Mouse (Mus musculus): ENCODE results near the gene Ndufs5. TPM values are rescaled to one million over a fixed set of nuclear protein-coding genes. Genes with fewer than 3 reads are reported as not detected.

Gene Ndufs5
- polyA plus RNA-seq (2016; fragmentation: Nextera tagmentation; extraction: Ambion mirVana), result 377 and 387 TPM in 2 replicates

DNA sequence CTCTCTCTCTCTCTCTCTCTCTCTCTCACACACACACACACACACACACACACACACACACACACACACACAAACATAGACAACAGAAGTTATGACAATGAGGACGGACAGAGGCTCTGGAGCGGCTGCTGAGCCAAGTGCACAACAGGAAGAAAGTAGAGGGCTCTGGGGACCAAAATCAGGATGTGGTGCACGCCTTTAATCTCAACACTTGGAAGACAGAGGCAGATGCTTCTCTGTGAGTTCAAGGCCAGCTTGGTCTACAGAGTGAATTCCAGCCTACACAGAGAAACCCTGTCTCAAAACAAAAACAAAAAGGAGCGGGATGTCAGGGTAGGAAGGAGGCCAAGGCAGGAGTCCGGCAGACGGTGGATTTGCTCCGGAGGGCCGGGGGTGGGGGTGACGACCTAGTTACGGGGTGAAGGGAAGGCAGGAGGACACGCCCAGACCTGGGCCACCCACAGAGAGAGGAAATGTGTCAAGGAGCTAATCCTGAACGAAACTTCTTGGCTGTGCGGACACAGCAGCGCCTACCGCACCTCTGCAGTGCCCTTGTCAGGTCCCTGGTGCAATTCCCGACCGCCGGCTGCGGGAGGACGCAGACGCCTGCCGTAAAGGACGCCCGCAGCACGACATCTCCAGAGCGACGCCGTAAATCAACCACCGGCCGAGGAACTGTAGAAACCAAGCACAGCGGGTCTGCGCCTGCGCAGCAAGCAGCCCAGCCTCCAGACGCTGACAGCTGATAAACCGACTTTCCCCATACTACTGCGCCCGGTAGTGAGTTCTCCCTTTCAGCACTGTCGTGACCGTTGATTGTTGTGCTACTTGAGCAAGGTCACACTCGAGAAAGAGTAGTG, at the start of gene Ndufs5:
TSS of gene Ndufs5 (minus strand) at position 629 of the 860 bp plus-strand sequence.
- Histone ChIP-seq H3K27ac (no peak within 1 kb of the TSS), H3K4me3 (peak within 1 kb of the TSS; percentile 79), H3K27me3 (replicated peaks) (no peaks in the 10 kb centered on the region), H3K36me3 (peaks cover 15% of the 10 kb centered on the region), H3K9ac (peak within 1 kb of the TSS; percentile 86), H3K4me1 (peaks cover 7% of the 10 kb centered on the region), H3K9me3 (no peaks in the 10 kb centered on the region), H3K4me2 (replicated peaks) (peak within 1 kb of the TSS; percentile 83)
- ATAC-seq (ENCODE audit: low FRiP score, low read depth), result peak; percentile 98
- under 1% methylated on average over 40 of the region's 40 CpGs for WGBS

DNA sequence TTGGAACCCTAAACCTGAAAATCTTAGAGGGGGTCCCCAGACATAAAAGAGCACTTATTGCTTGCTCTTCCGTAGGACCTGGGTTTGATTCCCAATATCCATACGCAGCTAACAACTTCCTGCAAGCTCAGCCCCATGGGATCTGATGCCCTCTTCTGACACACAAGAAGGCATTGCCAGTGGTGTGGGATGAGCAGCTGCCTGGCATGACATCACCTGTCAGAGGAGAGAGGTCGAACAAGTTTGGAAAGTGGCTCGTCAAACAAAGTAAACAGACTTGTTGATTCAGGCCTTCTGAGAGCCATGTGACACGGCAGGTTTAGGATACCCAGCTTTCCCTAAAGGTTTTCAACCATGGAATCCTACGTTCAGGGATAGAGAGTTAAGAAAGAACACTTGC, 47.1 kb upstream of the Ndufs5 start:
- Histone ChIP-seq H3K4me2 (replicated peaks) (no peak overlapping the region), H3K4me1 (no peaks in the 10 kb centered on the region), H3K9me3 (no peaks in the 10 kb centered on the region), H3K9ac (no peak overlapping the region), H3K27me3 (replicated peaks) (no peaks in the 10 kb centered on the region), H3K36me3 (no peaks in the 10 kb centered on the region), H3K4me3 (no peak overlapping the region), H3K27ac (no peak overlapping the region)
- no peak for ATAC-seq (ENCODE audit: low FRiP score, low read depth)
- 83% methylated on average over 6 of the region's 6 CpGs for WGBS

DNA sequence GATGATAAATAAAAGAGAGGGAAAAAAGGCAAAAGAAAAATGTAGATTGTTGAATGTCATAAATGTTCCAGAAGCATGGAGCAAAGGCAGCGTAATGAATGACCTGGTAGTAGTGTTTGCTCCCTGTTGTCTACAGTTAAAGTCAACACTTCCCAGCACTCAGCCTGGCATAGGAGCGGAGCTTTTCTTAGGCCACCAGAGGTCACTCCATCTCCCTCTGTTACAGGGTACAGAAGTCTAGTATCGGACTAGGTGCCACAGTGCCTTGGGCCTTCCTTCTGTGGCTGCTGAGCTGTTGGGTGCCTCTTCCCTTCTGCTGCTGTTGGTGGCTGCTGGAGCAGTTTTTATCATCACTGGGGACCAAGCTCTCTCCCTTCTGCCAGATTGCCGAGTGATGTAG, 40.3 kb upstream of the Ndufs5 start:
- Histone ChIP-seq H3K9ac (no peak overlapping the region), H3K27ac (no peak overlapping the region), H3K9me3 (no peaks in the 10 kb centered on the region), H3K36me3 (no peaks in the 10 kb centered on the region), H3K27me3 (replicated peaks) (no peaks in the 10 kb centered on the region), H3K4me2 (replicated peaks) (no peak overlapping the region), H3K4me1 (no peaks in the 10 kb centered on the region), H3K4me3 (no peak overlapping the region)
- 57% methylated on average over 4 of the region's 4 CpGs for WGBS
- ATAC-seq (ENCODE audit: low FRiP score, low read depth), result no peak

DNA sequence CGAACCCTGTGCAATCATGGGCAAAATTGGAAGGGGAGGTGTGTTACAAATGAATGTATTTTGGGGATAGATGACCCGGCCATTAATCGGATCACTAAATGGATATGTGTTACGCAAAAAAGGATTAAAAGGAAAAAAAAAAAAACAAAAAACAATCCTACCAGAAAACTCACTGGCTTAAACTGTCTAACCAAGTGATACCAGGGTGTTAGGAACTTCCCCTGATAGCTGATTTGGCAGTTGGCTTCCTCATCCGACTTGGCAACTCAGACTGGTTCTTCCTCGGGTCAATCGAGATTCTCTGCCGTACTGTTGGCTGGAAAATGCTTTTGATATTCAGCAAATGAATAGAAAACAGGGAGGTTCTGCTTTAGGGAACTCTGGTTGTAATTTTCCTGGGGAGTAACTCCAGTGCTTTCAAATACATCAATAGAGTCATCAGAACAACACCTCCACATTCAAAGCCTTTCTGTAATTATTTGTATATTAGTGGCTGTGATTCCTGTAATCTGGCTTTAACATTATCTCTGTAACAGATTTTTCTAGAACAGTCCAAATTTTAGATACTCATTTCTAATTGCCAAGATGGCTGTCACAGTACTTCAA, 32.8 kb upstream of the Ndufs5 start:
- Histone ChIP-seq H3K4me2 (replicated peaks) (peak overlapping the region; percentile 70), H3K27me3 (replicated peaks) (no peaks in the 10 kb centered on the region), H3K4me1 (peaks cover 13% of the 10 kb centered on the region), H3K9ac (0 out of 2 replicates have a peak overlapping the region, but pooled peaks have one; percentile 95), H3K27ac (no peak overlapping the region), H3K9me3 (no peaks in the 10 kb centered on the region), H3K36me3 (no peaks in the 10 kb centered on the region), H3K4me3 (peak overlapping the region; percentile 100)
- no peak for ATAC-seq (ENCODE audit: low FRiP score, low read depth)
- WGBS, result under 1% methylated on average over 8 of the region's 8 CpGs

DNA sequence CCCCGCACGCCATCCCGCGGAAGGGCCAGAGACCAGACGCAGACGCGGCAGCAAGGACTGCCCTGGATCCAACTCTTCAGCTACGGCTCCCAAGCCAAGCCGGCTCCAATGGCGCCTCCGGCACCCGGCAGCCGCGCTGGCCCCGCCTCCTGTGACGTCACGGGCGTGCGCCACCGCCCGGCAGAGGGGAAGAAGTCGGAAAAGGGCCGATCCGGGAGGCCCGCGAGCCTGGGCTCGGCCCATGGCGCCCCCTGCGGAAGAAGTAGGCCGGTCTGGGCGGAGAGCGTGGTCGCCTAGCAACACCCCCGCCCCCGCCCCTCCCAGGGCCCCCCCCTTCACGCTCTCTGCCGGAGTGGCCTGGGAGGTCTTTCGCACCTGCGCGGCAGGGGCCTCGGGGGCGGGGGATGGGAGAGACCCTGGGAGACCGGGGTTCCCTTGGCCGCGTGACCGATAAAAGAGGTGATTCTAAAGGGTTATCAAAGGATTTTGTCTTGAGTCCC, 32.2 kb upstream of the Ndufs5 start, which contains the start of gene Akirin1:
TSS of gene Akirin1 (minus strand) at position 194 of the 500 bp plus-strand sequence.
- Histone ChIP-seq H3K36me3 (no peaks in the 10 kb centered on the region), H3K27me3 (replicated peaks) (no peaks in the 10 kb centered on the region), H3K4me3 (peak within 1 kb of the TSS; percentile 100), H3K27ac (peak within 1 kb of the TSS; percentile 94), H3K9me3 (no peaks in the 10 kb centered on the region), H3K4me2 (replicated peaks) (peak within 1 kb of the TSS; percentile 70), H3K9ac (peak within 1 kb of the TSS; percentile 95), H3K4me1 (peaks cover 13% of the 10 kb centered on the region)
- WGBS, result under 1% methylated on average over 43 of the region's 46 CpGs
- ATAC-seq (ENCODE audit: low FRiP score, low read depth), result peak; percentile 98

DNA sequence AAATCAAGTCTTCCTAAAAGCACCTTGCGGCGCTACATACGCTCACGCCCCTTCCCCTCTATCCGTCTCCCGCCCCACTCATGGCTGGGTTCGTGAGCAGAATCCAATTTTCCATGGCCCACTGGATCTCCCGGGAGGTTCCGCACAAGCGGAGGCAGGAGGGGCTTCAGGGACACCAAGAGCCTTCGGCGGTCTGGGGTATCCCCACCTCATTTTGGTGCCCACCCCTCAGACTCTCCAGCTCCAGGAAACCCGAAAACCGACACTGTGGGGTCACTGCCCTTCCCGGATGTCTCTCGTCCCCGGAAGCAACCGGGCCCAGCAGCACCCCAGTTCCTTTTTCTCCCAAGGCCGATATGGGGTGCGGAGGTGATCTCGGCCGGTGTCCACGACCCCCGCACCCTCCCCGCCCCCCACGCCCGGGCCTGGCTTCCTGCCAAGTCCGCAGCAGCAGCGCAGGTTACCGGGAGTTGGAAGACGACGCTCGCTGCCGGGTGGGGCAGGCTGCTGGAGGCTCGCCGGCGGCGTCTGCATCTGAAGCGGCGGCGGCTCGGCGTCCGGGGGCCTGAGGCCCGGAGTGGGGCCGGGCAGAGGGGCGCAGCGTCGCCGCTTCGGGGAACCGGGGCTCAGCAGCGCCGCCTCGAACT, 31.6 kb upstream of the Ndufs5 start:
- H3K4me3 ChIP-seq, result peak overlapping the region; percentile 100
- under 1% methylated on average over 55 of the region's 55 CpGs for WGBS
- ATAC-seq (ENCODE audit: low FRiP score, low read depth), result peak; percentile 76
- H3K27me3 ChIP-seq (replicated peaks), result no peaks in the 10 kb centered on the region
- peaks cover 13% of the 10 kb centered on the region for H3K4me1 ChIP-seq
- no peaks in the 10 kb centered on the region for H3K9me3 ChIP-seq
- H3K9ac ChIP-seq, result peak overlapping the region; percentile 95
- peak overlapping the region; percentile 94 for H3K27ac ChIP-seq
- no peaks in the 10 kb centered on the region for H3K36me3 ChIP-seq
- peak overlapping the region; percentile 70 for H3K4me2 ChIP-seq (replicated peaks)

DNA sequence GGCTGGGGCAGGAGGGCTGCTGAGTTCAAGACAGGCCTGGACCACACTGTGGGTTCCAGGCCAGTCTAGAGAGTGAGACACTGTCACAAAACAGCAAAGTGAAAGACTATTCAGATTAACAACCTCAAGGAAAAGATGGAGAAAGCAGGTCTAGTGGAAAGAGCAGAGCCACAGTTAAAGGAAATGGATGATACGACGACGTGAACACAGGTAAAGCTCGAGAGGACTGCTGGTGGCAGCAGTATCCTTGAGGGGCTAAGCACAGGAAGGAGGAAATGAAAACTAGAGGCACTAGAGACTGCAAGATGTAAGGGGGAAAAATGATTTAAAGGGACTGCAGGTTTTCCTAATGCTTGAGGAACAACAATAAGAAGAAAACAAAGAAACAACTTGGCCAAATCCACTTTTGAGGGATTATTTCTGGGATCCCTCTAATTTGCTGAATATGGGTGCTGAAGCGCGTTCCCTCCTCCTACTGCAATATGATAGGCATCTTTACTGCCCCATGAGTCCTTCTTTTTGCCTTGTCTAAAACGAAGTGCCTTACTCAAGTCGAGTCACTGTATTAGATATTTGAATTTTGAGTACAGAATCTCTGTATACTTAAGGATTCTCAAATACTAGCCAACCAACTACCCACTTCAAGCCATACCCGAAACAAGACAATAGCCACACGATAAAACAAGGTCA, 30.9 kb upstream of the Ndufs5 start:
- 18% methylated on average over 10 of the region's 10 CpGs for WGBS
- Histone ChIP-seq H3K27ac (no peak overlapping the region), H3K4me1 (peaks cover 13% of the 10 kb centered on the region), H3K36me3 (no peaks in the 10 kb centered on the region), H3K9me3 (no peaks in the 10 kb centered on the region), H3K27me3 (replicated peaks) (no peaks in the 10 kb centered on the region), H3K9ac (peak overlapping the region; percentile 95), H3K4me3 (peak overlapping the region; percentile 100), H3K4me2 (replicated peaks) (peak overlapping the region; percentile 70)
- ATAC-seq (ENCODE audit: low FRiP score, low read depth), result no peak

DNA sequence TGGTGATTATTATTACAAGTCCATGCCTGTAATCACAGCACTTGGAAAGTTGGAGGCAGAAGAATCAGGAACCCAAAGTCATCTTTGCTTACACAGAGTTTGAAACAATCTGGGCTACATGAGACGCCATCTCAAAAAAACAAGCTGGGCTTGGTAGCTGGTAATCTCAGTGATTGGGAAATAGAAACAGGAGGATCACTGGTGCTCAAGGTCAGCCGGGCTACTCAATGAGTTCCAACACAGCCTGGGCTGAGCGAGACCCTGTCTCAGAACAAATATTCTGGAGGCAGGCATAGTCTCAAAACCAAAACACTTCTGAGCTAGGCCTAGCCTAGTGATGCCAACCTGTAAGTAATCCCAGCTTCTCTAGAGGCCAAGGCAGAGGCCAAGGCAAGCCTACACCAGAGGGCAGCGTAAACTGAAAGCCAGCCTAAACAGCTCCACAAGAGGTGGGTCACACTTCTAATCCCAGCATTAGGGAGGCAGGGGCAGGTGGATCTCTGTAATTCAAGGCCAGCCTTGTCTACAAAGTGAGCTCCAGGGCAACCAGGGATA, 27.3 kb upstream of the Ndufs5 start:
- H3K27ac ChIP-seq, result no peak overlapping the region
- H3K4me2 ChIP-seq (replicated peaks), result no peak overlapping the region
- H3K9me3 ChIP-seq, result no peaks in the 10 kb centered on the region
- peaks cover 25% of the 10 kb centered on the region for H3K36me3 ChIP-seq
- H3K27me3 ChIP-seq (replicated peaks), result no peaks in the 10 kb centered on the region
- 93% methylated on average over 4 of the region's 4 CpGs for WGBS
- no peak overlapping the region for H3K9ac ChIP-seq
- H3K4me1 ChIP-seq, result peaks cover 13% of the 10 kb centered on the region
- no peak overlapping the region for H3K4me3 ChIP-seq
- no peak for ATAC-seq (ENCODE audit: low FRiP score, low read depth)

DNA sequence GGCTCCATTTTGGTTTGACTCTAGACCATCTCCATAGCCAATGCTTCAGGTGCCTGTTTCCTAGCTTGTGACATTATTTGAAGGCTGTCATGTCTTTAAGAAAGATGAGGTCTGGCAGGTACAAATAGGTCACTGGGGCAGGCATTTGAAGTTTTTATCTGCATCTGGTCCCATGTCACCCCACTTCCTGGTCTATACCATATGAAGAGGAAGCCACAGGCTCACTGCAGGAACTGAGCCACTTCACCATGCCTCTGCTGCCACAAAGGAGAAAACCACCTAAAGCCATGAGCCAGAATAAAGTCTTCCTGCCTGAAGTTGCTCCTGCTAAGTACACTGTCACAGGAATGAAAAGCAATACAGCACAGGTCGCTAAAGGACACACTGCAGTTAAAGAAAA, 24.9 kb upstream of the Ndufs5 start:
- WGBS, result 93% methylated on average over 1 of the region's 1 CpGs
- no peak for ATAC-seq (ENCODE audit: low FRiP score, low read depth)

DNA sequence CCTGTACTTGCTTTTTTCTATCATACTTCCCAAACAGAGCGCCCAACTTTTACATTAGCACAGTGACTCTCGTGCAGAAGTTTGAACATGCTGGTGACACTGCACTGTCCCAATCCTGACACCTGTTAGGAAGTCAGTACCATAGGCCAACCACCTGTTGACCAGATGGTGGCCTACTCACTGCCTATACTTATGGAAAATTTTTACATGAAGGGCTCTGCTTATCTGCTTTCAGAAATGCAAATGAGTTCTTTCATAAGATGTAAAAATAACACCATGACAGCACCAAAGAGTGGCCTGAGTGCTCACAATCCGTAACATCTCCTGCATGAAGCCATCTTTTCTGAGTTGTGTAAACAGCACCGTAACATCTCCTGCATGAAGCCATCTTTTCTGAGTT, 20.7 kb upstream of the Ndufs5 start:
- no peaks in the 10 kb centered on the region for H3K4me1 ChIP-seq
- H3K4me2 ChIP-seq (replicated peaks), result no peak overlapping the region
- H3K27ac ChIP-seq, result no peak overlapping the region
- no peak for ATAC-seq (ENCODE audit: low FRiP score, low read depth)
- H3K9ac ChIP-seq, result no peak overlapping the region
- no peaks in the 10 kb centered on the region for H3K27me3 ChIP-seq (replicated peaks)
- WGBS, result 97% methylated on average over 4 of the region's 4 CpGs
- H3K4me3 ChIP-seq, result no peak overlapping the region
- no peaks in the 10 kb centered on the region for H3K9me3 ChIP-seq
- H3K36me3 ChIP-seq, result peaks cover 70% of the 10 kb centered on the region

More for the DNA sequence above, 24.9 kb upstream of the Ndufs5 start:
- Histone ChIP-seq H3K4me2 (replicated peaks) (no peak overlapping the region), H3K36me3 (peaks cover 50% of the 10 kb centered on the region), H3K9ac (no peak overlapping the region), H3K27ac (no peak overlapping the region), H3K4me3 (no peak overlapping the region), H3K9me3 (no peaks in the 10 kb centered on the region), H3K27me3 (replicated peaks) (no peaks in the 10 kb centered on the region), H3K4me1 (peaks cover 6% of the 10 kb centered on the region; the same call in 1 of the 2 replicates)

DNA sequence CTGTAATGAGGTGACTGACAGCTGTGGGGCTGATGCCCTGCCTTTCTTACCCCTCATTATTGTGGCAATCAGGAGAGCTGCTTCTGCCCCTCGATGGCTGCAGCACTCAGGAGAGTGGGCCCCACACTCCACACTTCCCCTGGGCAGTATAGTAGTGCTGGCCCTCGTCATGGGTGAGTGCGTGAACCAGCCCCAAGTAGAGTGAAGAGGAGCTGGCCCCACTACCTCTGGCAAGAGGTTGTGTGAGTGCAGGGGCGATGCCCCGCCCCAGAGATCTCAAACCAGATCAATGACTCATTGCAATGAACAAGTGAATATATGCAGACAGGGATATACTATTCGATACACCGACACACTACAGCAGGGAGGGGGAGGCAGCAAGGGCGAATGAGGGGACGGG, 15.5 kb upstream of the Ndufs5 start:
- Histone ChIP-seq H3K4me1 (no peaks in the 10 kb centered on the region), H3K27me3 (replicated peaks) (no peaks in the 10 kb centered on the region), H3K36me3 (peaks cover 43% of the 10 kb centered on the region), H3K9me3 (no peaks in the 10 kb centered on the region), H3K27ac (no peak overlapping the region), H3K4me2 (replicated peaks) (no peak overlapping the region), H3K9ac (no peak overlapping the region), H3K4me3 (no peak overlapping the region)
- no peak for ATAC-seq (ENCODE audit: low FRiP score, low read depth)
- WGBS, result 93% methylated on average over 9 of the region's 9 CpGs

All from neural tube, embryonic 12.5 days (tissue).